Mouse (Mus musculus) retina, postnatal 7 days (tissue): ENCODE measurements at regions not wholly inside any gene's neighbourhood (a gene's known extent, or its start where the extent isn't known, plus 50 kb on each side); places are given as distances from the start of the nearest gene placed in this dataset.
"Not testable (repeated sequence)": the region's sequence is repeated elsewhere in the genome, so short reads cannot be mapped to it uniquely, and the experiment has no call there.

Experiments
- DNase-seq: peaks from one replicate; pipeline ENCODE4 v3.0.0-alpha.2; 2012; ENCODE audit warnings: low read depth, low spot score

DNA sequence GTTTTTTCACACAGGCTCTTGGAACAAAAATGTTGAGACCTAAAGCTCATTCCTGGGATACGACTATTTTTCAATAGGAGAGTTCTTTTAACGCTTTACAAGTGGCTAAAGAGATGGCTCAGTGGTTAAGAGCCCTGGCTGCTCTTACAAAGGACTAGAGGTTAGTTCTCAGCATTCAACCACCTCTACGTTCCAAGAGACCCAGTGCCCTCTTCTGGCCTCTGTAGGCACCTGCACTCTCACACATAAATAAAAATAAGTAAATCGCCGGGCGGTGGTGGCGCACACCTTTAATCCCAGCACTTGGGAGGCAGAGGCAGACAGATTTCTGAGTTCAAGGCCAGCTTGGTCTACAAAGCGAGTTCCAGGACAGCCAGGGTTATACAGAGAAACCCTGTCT is 70.5 kb upstream of the Rad23b start:
- not testable (repeated sequence) for DNase-seq

DNA sequence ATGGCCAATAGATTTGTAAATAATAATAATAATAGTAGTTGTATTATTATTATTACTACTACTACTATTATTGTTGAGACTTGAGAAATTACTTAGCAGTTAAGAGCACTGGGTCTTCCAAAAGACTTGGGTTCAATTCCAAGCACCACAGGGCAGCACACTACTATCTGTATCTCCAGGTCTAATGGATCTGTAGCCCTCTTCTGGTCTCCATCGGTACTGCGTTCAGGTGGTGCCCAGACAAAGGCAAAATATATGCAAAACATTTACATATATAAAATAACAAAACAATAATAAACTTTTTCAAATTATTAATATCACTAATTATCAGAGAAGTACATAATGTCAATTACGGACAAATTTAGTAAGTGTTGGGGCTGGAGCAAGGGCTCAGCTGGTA is 69.1 kb upstream of the Rad23b start:
- DNase-seq = no peak

GRCm38 (mm10) chr4:55281486-55282096 is 68.3 kb upstream of the Rad23b start:
- no peak for DNase-seq

DNA sequence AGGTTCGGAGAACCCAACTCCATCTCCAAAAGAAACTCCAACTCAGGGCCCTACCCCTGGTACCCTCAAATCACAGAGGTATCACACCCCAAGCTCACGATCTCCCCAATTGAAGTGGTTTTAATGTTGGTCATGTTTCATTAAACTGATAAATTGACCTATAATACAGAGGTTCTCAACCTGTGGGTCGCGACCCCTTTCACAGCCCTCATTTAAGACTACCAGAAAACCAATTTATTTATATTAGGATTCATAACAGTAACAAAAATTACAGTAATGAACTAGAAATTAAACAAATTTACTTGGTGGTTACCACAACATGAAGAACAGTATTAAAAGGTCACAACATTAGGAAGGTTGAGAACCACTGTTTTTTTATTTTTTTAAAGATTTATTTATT is 67.4 kb upstream of the Rad23b start:
- no peak for DNase-seq

DNA sequence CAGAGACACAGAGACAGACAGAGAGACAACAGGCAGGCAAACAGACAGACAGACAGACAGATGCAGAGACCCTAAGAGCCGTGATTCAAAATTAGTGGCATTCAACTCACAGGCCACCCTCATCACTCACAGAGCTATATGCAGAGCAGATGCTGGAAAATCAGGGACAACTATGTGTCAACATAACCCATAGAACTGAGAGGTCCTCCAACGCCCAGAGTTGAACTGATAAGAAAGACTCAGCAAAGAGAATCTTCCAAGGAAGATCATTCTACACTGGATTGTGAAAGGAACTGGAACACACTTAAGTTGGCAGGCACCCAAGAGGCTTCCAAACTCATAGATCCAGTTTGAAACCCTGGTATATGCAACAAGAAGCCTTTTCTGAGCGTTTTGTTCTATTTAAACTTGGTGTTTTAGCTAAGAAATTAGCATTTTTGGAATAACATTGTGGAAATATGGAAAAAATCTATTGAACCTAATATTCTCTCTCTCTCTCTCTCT is 65.1 kb upstream of the Rad23b start:
- DNase-seq = no peak

DNA sequence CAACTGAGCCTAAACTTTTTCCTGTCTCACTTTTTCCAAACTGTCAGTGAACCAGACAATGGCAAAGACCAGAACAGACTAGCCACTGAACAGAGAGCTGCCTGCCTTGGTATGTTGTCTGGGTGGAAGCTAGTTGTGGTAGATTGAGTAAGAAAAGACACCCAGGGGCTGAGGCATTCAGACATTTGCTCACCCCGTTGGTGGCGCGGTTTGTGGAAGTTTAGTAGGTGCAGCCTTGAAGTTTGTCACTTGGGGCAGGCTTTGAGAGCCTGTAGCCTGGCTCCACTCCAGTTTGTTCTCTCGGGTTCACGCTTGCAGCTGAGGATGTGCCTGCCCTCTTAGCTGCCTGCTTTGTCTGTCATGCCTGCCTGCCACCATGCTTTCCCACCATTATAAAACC is 64.2 kb upstream of the Rad23b start:
- no peak for DNase-seq

DNA sequence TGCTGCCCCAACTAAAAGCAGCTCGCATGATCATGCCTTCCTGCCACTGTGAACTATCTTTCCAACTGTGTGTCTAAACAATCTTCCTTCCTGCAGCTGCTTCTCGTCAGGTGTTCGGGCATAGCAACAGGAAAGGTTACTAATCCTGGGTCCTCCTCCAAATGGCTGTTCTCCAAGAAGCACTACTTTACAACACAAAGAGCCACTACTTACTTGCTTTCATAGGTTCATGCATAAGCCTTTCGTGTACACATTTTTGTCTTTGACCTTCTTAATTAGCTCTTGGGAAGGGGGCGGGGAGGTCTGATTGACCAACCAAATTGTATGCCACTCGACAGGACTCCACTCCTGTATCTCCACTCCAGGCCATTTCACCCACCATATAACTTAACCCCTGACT is 61.4 kb upstream of the Rad23b start:
- no peak for DNase-seq

DNA sequence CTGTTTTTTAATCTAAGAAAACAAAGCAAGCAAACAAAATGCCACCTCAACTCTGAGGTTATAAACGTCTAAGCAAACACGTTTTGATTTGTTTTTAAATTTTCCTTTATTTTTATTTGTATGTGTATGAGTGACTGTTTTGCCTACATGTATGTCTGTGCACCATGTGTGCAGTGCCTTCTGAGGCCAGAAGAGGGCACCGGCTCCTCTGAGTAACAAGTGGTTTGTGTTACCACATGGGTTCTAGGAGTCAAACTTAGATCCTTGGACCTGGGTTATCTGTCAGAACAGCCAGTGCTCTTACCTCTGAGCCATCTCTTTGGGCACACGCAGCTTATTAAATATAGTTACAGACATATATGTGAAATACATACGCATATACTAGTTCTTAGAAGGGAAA is 57.6 kb upstream of the Rad23b start:
- DNase-seq = no peak

DNA sequence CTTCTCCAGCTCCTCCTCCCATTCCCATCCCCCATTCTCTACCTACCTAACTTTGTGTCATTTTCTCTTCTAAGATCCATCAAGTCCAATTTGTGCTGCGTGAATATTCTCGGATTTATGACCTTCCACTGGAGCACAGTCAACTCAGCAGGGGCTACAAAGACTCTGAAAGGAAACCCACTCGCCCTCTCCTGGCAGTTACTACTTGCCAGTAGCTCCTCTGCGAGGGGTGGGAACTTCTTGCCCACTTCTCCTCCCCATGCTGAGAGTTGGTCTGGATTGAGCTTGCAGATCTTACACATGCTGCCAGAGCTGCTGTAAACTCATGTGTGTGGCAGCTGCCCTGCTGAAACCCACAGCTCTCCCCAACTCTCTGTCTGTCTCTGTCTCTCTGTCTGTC is 57.1 kb upstream of the Rad23b start:
- DNase-seq = no peak

GRCm38 (mm10) chr4:55293347-55294079 is 56.3 kb upstream of the Rad23b start:
- DNase-seq = no peak

DNA sequence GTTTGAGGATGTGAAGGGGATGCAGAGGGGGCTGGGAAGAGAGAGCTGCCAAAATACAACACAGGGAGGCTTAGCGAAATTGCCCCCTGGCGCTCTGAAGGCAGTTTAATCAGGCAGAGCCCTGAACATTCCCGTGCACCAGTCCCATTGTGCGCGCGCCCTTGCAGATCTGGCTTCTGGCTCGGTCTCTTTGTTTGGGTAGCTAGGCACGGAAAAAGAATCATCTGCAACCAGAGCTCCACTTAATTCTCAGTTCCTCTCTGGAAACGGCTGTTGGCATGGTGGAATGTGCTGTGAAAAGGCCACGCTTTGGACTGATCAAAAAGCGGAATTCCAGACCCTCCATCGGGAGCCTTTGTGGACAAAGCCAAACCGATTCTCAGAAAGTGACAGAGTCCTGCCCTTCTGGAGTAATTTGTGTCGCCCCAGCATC is 55.6 kb upstream of the Rad23b start:
- DNase-seq = peak; percentile 21

DNA sequence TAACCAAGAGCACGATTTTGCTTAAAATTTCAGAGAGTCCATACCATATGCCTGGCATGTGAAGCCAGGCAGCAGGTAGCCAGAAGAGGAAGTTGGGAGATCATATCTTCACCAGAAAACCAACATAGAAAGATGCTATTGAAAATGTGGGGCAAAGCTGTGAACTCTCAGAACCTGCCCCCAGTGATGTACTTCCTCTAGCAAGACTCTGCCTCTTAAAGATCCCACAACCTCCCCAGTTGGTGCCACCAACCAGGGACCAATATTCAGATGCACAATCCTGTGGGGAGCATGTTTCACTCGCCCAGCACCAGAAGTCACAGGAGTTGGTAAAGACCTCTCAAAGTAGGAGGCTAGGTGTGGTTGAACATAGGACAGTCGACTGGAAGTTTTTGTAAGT is 52.0 kb upstream of the Rad23b start:
- no peak for DNase-seq
